Mouse (Mus musculus) midbrain, embryonic 14.5 days (tissue): ENCODE data around the gene Nt5c2. TPM values are rescaled to one million over a fixed set of nuclear protein-coding genes. Genes with fewer than 3 reads are reported as not detected.

ENCODE experiments used
- ATAC-seq: fragments of 200-750 bp; cut with Nextera tagmentation; 2 replicates; pipeline ENCODE4 v1.8.0; 2017; ENCODE audit warnings: moderate number of reproducible peaks, moderate library complexity; ENCODE audit not compliant: low FRiP score, low TSS enrichment
- DNase-seq: peaks from one replicate; pipeline ENCODE4 v3.0.0-alpha.2; 2015
- H3K27ac ChIP-seq: fragments of 300-500 bp; sonication (generic); replicated peaks from 2 replicates; pipeline ENCODE4 v1.5.1; 2014; ENCODE audit warnings: mild to moderate bottlenecking, low read depth, low read length, moderate library complexity
- H3K27me3 ChIP-seq: fragments of 300-500 bp; sonication (generic); 2 replicates; pipeline ENCODE4 v1.6.1; 2014; ENCODE audit warnings: low read length, control low read depth, mixed read lengths; ENCODE audit not compliant: control insufficient read depth, insufficient read depth
- H3K36me3 ChIP-seq: fragments of 300-500 bp; sonication (generic); 2 replicates; pipeline ENCODE4 v1.6.1; 2014; ENCODE audit warnings: low read length, control low read depth; ENCODE audit not compliant: control insufficient read depth, insufficient read depth
- H3K4me1 ChIP-seq: fragments of 300-500 bp; sonication (generic); 2 replicates; pipeline ENCODE4 v1.6.1; 2014; ENCODE audit warnings: mild to moderate bottlenecking, antibody characterized with exemption, low read length, control low read depth; ENCODE audit not compliant: control insufficient read depth, insufficient read depth
- H3K4me2 ChIP-seq: fragments of 300-500 bp; sonication (generic); 2 replicates; pipeline ENCODE4 v1.6.1; 2014; ENCODE audit warnings: mild to moderate bottlenecking, low read length, moderate library complexity
- H3K4me3 ChIP-seq: fragments of 300-500 bp; sonication (generic); replicated peaks from 2 replicates; pipeline ENCODE4 v1.5.1; 2014; ENCODE audit warnings: low read depth, low read length
- H3K9ac ChIP-seq: fragments of 300-500 bp; sonication (generic); replicated peaks from 2 replicates; pipeline ENCODE4 v1.6.1; 2014; ENCODE audit warnings: mild to moderate bottlenecking, low read length, moderate library complexity
- H3K9me3 ChIP-seq: fragments of 300-500 bp; sonication (generic); 2 replicates; pipeline ENCODE4 v1.6.1; 2016; ENCODE audit warnings: low read length, control low read depth, mixed read lengths; ENCODE audit not compliant: control insufficient read depth
- WGBS: fragments of 180-500 bp; shearing (Covaris S2); extraction: QIAGEN DNeasy Blood & Tissue Kit; methylation state at CpG from one replicate; pipeline ENCODE4 v1.1.7; 2014; 5-methylcytosine and 5-hydroxymethylcytosine counted together
- polyA plus RNA-seq: library from polyadenylated mRNA; unstranded; fragments of >200 nt; fragmentation: Nextera tagmentation; extraction: Ambion mirVana; gene quantifications from 2 replicates; pipeline ENCODE4 v1.2.1, GENCODE M21; 2014

The Nt5c2 gene
- polyA plus RNA-seq, 1 experiment from 2014 or later = 89.9 TPM

DNA sequence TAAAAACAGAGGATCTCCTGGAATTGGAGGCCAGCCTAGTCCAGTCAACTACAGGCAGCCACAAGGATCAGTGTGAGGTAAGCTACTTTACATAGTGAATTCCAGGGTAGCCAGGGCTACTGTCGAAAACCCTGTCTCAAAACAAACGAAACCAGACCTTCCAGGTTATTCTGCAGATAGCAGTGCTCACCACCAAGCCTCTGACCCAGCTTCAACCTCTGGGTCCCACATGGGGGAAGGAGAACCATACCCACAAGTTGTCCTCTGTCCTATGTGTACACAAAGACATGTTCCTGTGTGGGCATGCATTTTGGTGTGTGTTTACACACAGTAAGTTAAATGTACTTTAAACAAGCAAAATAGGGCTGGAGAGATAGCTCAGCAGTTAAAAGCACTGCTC is 58.5 kb downstream of the Nt5c2 start:
- no peaks in the 10 kb centered on the region for H3K36me3 ChIP-seq
- no peak overlapping the region for H3K9ac ChIP-seq
- no peaks in the 10 kb centered on the region for H3K27me3 ChIP-seq
- DNase-seq (no peak), ATAC-seq (no peak)
- peaks cover 14% of the 10 kb centered on the region for H3K4me1 ChIP-seq
- H3K27ac ChIP-seq = no peak overlapping the region
- H3K4me2 ChIP-seq = no peak overlapping the region
- H3K4me3 ChIP-seq = no peak overlapping the region
- no peaks in the 10 kb centered on the region for H3K9me3 ChIP-seq
- WGBS = 74% methylated on average over 2 of the region's 2 CpGs

DNA sequence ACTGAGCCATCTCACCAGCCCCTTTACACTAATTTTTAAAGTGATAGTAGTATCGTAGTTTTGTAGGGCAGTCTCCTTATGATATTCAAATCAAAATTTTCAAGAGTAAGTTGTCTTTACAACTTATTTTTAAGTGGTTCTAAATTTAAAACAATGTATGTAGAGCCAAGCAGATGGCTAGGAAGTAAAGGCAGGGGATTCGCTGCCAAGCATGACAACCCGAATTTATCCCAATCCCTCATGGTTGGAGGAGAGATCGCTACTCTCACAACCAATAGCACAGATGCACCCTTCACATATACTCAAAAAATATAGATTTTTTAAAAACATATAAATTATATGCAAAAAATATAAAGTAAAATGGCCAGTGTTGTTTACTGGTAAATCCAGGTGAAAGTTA is 59.3 kb downstream of the Nt5c2 start:
- Histone ChIP-seq H3K9ac (no peak overlapping the region), H3K9me3 (no peaks in the 10 kb centered on the region), H3K4me2 (no peak overlapping the region), H3K4me3 (no peak overlapping the region), H3K36me3 (peaks cover under 1% of the 10 kb centered on the region; the same call in 1 of the 2 replicates), H3K27me3 (no peaks in the 10 kb centered on the region), H3K27ac (no peak overlapping the region), H3K4me1 (peaks cover 10% of the 10 kb centered on the region)
- ATAC-seq = no peak
- 98% methylated on average over 4 of the region's 4 CpGs for WGBS
- no peak for DNase-seq

GRCm38 (mm10) chr19:46953536-46953935 is 61.4 kb downstream of the Nt5c2 start:
- Histone ChIP-seq H3K27ac (no peak overlapping the region), H3K4me3 (no peak overlapping the region), H3K36me3 (peaks cover 16% of the 10 kb centered on the region), H3K9ac (no peak overlapping the region), H3K9me3 (no peaks in the 10 kb centered on the region), H3K4me2 (no peak overlapping the region), H3K27me3 (no peaks in the 10 kb centered on the region), H3K4me1 (no peaks in the 10 kb centered on the region)
- no peak for DNase-seq
- ATAC-seq = no peak
- 91% methylated on average over 3 of the region's 3 CpGs for WGBS

- 82% methylated on average over 5 of the region's 5 CpGs for WGBS
These were observed 62.0 kb downstream of the Nt5c2 start for GRCm38 (mm10) chr19:46952986-46953385.

DNA sequence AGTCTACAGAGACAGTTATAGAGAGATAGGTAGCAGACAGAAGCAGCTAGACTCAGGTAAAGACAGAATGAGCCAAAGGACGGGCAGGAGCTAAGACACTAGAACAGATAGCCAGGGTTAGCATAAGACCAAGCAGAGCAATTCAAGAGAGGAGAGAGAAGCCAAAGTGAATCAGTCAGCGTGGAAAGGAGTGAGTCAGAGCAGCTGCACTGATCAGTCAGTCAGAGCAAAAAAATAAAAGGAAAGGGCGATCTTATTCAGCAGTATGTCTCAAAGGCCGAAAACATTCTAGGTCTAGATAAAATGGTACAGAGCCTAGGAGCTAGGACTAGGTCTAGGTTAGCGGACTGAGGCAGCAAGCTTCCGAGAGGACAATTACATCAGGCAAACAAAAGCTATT is 70.6 kb downstream of the Nt5c2 start:
- Histone ChIP-seq H3K4me2 (no peak overlapping the region), H3K4me1 (no peaks in the 10 kb centered on the region), H3K9me3 (no peaks in the 10 kb centered on the region), H3K27me3 (no peaks in the 10 kb centered on the region), H3K27ac (no peak overlapping the region), H3K36me3 (peaks cover 7% of the 10 kb centered on the region), H3K4me3 (no peak overlapping the region), H3K9ac (no peak overlapping the region)
- ATAC-seq (no peak), DNase-seq (no peak)
- WGBS = 90% methylated on average over 6 of the region's 6 CpGs

More at GRCm38 (mm10) chr19:46952986-46953385, 62.0 kb downstream of the Nt5c2 start:
- Histone ChIP-seq H3K27me3 (no peaks in the 10 kb centered on the region), H3K27ac (no peak overlapping the region), H3K4me3 (no peak overlapping the region), H3K4me2 (no peak overlapping the region), H3K9ac (no peak overlapping the region), H3K9me3 (no peaks in the 10 kb centered on the region), H3K36me3 (peaks cover 17% of the 10 kb centered on the region), H3K4me1 (no peaks in the 10 kb centered on the region)
- DNase-seq (no peak), ATAC-seq (no peak)

DNA sequence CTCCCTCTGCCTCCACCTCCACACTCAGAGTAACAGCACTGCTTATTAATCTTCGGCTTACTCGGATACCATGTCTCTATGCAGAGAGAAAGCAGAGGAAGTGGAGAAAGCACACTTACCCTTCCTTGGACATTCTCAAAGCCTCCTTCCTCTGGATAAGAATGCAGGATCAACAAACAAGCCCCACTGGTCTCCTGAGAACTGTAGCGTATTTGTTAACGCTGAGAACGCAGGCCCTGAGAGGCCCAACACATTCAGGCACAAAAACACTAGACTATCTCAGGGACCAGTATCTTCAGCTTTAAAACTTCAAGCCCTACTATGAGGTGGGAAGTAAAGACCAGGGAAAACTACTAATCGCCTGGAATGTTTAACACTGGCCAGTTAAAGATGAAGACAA is 77.8 kb downstream of the Nt5c2 start:
- Histone ChIP-seq H3K27me3 (no peaks in the 10 kb centered on the region), H3K36me3 (no peaks in the 10 kb centered on the region), H3K9me3 (no peaks in the 10 kb centered on the region), H3K9ac (no peak overlapping the region), H3K4me2 (no peak overlapping the region), H3K27ac (peak overlapping the region; percentile 66), H3K4me1 (no peaks in the 10 kb centered on the region), H3K4me3 (no peak overlapping the region)
- 63% methylated on average over 6 of the region's 6 CpGs for WGBS
- DNase-seq (peak; percentile 17), ATAC-seq (no peak)

- Histone ChIP-seq H3K27ac (no peak overlapping the region), H3K36me3 (no peaks in the 10 kb centered on the region), H3K4me2 (no peak overlapping the region), H3K9me3 (no peaks in the 10 kb centered on the region), H3K27me3 (no peaks in the 10 kb centered on the region), H3K9ac (no peak overlapping the region), H3K4me3 (no peak overlapping the region), H3K4me1 (no peaks in the 10 kb centered on the region)
- no peak for ATAC-seq
- 92% methylated on average over 4 of the region's 4 CpGs for WGBS
- no peak for DNase-seq
These were observed 80.9 kb downstream of the Nt5c2 start for GRCm38 (mm10) chr19:46934025-46934424.

GRCm38 (mm10) chr19:46932608-46933007 is 82.3 kb downstream of the Nt5c2 start:
- DNase-seq (no peak), ATAC-seq (no peak)
- Histone ChIP-seq H3K27ac (no peak overlapping the region), H3K9ac (no peak overlapping the region), H3K36me3 (no peaks in the 10 kb centered on the region), H3K9me3 (no peaks in the 10 kb centered on the region), H3K4me1 (no peaks in the 10 kb centered on the region), H3K27me3 (no peaks in the 10 kb centered on the region), H3K4me3 (no peak overlapping the region), H3K4me2 (no peak overlapping the region)
- 80% methylated on average over 5 of the region's 5 CpGs for WGBS

GRCm38 (mm10) chr19:46930026-46930425 is 84.9 kb downstream of the Nt5c2 start:
- 76% methylated on average over 5 of the region's 5 CpGs for WGBS
- Histone ChIP-seq H3K4me1 (0 out of 2 replicates have a peak, but pooled peaks cover 3% of the 10 kb centered on the region), H3K27me3 (no peaks in the 10 kb centered on the region), H3K9ac (no peak overlapping the region), H3K27ac (no peak overlapping the region), H3K36me3 (no peaks in the 10 kb centered on the region), H3K9me3 (no peaks in the 10 kb centered on the region), H3K4me2 (no peak overlapping the region), H3K4me3 (no peak overlapping the region)
- DNase-seq = no peak
- ATAC-seq = no peak
